Mouse (Mus musculus) midbrain, postnatal 0 days (tissue): Measurements from ENCODE around the gene Rd3. TPM values are rescaled to one million over a fixed set of nuclear protein-coding genes. Genes with fewer than 3 reads are reported as not detected.

Experiments used
- ATAC-seq: fragments of 200-750 bp; cut with Nextera tagmentation; 2 replicates; pipeline ENCODE4 v1.8.0; 2017; ENCODE audit warnings: moderate number of reproducible peaks, mild to moderate bottlenecking, moderate TSS enrichment, moderate library complexity; ENCODE audit not compliant: low FRiP score
- DNase-seq: peaks from one replicate; pipeline ENCODE4 v3.0.0-alpha.2; 2015; ENCODE audit warnings: low spot score
- H3K27ac ChIP-seq: fragments of 300-500 bp; sonication (generic); 2 replicates; pipeline ENCODE4 v1.5.1; 2014; ENCODE audit warnings: low read depth, mild to moderate bottlenecking, low read length, mixed read lengths
- H3K27me3 ChIP-seq: fragments of 300-500 bp; sonication (generic); 2 replicates; pipeline ENCODE4 v1.6.1; 2014; ENCODE audit warnings: low read length, control low read depth, mixed read lengths; ENCODE audit not compliant: insufficient read depth
- H3K36me3 ChIP-seq: fragments of 300-500 bp; sonication (generic); 2 replicates; pipeline ENCODE4 v1.6.1; 2014; ENCODE audit warnings: low read length, control low read depth, mixed read lengths; ENCODE audit not compliant: insufficient read depth
- H3K4me1 ChIP-seq: fragments of 300-500 bp; sonication (generic); 2 replicates; pipeline ENCODE4 v1.6.1; 2014; ENCODE audit warnings: mild to moderate bottlenecking, control low read depth, antibody characterized with exemption, low read length, mixed read lengths; ENCODE audit not compliant: insufficient read depth
- H3K4me2 ChIP-seq: fragments of 300-500 bp; sonication (generic); 2 replicates; pipeline ENCODE4 v1.6.1; 2014; ENCODE audit warnings: low read depth, mild to moderate bottlenecking, low read length, mixed read lengths; ENCODE audit not compliant: poor library complexity, severe bottlenecking
- H3K4me3 ChIP-seq: fragments of 300-500 bp; sonication (generic); 2 replicates; pipeline ENCODE4 v1.5.1; 2014; ENCODE audit warnings: low read depth, mild to moderate bottlenecking, low read length, moderate library complexity
- H3K9ac ChIP-seq: fragments of 300-500 bp; sonication (generic); replicated peaks from 2 replicates; pipeline ENCODE4 v1.6.1; 2014; ENCODE audit warnings: mild to moderate bottlenecking, low read length, moderate library complexity, mixed read lengths; ENCODE audit not compliant: poor library complexity, severe bottlenecking
- H3K9me3 ChIP-seq: fragments of 300-500 bp; sonication (generic); 2 replicates; pipeline ENCODE4 v1.6.1; 2016; ENCODE audit warnings: low read length, control low read depth
- CTCF ChIP-seq: IDR thresholded peaks from 2 replicates; pipeline ENCODE4 v1.5.1; 2016; ENCODE audit warnings: antibody characterized with exemption, mild to moderate bottlenecking
- WGBS: fragments of 180-500 bp; shearing (Covaris S2); extraction: QIAGEN DNeasy Blood & Tissue Kit; methylation state at CpG from one replicate; pipeline ENCODE4 v1.1.7; 2014; 5-methylcytosine and 5-hydroxymethylcytosine counted together
- polyA plus RNA-seq: library from polyadenylated mRNA; unstranded; fragments of >200 nt; fragmentation: Nextera tagmentation; extraction: Ambion mirVana; gene quantifications from 2 replicates; pipeline ENCODE4 v1.2.1, GENCODE M21; 2015
- total RNA-seq: library from RNA; depleted of rRNA; stranded (reverse); fragments of >200 nt; gene quantifications from 2 replicates; pipeline ENCODE4 v1.2.3, GENCODE M21; 2014; rRNA removed

The Rd3 gene
- total RNA-seq (1.5 and 3.3 TPM in 2 replicates), polyA plus RNA-seq (2.0 and 2.8 TPM in 2 replicates)

DNA sequence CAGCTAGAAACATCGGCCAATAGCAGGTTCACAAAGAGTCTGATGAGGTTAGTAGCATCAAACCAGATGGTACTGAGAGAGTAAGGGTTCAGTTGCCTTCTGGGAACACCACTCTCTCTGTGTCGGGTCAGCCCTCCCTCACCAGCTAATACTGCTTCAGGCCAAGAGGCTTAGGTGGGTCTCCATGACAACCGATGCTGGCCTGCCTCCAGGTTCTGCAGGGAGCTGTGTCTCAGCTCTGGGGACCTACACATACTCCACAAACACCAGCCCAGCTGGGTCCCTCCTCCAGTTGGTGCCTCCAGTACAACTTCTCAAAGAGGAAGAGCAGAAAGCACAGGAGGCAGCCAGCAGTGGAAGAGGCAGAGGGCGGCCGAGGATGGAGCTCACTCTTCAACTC is at the start of gene Rd3:
Gene Rd3, plus strand, starts transcription at position 184 of the 400 bp plus-strand sequence.
- H3K9ac ChIP-seq, result no peak within 1 kb of the TSS
- H3K4me2 ChIP-seq, result 0 out of 2 replicates have a peak within 1 kb of the TSS, but pooled peaks have one; percentile 2
- no peak for TF ChIP-seq CTCF
- H3K9me3 ChIP-seq, result no peaks in the 10 kb centered on the region
- peaks cover 11% of the 10 kb centered on the region for H3K4me1 ChIP-seq
- no peak within 1 kb of the TSS for H3K4me3 ChIP-seq
- WGBS, result 14% methylated on average over 5 of the region's 5 CpGs
- DNase-seq (peak; percentile 82), ATAC-seq (peak; percentile 79)
- H3K27me3 ChIP-seq, result no peaks in the 10 kb centered on the region
- H3K36me3 ChIP-seq, result no peaks in the 10 kb centered on the region
- H3K27ac ChIP-seq, result no peak within 1 kb of the TSS

DNA sequence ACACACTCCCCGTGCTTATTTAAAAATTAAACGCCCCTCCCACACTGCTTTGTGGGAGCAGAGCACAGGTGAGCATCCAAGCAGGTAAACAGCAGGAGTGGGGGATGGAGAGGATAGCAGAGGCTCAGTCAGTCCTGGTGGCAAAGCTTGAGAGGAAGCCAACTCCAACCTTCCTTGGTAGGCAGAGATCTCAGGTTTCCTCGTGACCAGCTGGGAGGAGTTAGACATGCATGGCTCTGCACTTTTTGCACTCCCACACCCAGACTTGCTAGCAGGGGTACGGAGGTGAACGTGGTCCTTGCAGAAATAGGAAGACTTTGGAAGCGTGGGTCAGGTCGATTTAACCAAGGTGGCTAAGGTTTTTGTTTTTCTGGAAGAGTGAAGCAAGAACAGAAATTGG is 48.8 kb upstream of the Rd3 start:
- H3K4me1 ChIP-seq, result no peaks in the 10 kb centered on the region
- peaks cover 4% of the 10 kb centered on the region; the same call in 1 of the 2 replicates for H3K27me3 ChIP-seq
- no peaks in the 10 kb centered on the region for H3K9me3 ChIP-seq
- TF ChIP-seq CTCF, result no peak
- ATAC-seq, result no peak
- no peak overlapping the region for H3K9ac ChIP-seq
- H3K36me3 ChIP-seq, result no peaks in the 10 kb centered on the region
- no peak overlapping the region for H3K4me2 ChIP-seq
- WGBS, result 85% methylated on average over 7 of the region's 7 CpGs
- no peak overlapping the region for H3K4me3 ChIP-seq
- H3K27ac ChIP-seq, result no peak overlapping the region
- no peak for DNase-seq

DNA sequence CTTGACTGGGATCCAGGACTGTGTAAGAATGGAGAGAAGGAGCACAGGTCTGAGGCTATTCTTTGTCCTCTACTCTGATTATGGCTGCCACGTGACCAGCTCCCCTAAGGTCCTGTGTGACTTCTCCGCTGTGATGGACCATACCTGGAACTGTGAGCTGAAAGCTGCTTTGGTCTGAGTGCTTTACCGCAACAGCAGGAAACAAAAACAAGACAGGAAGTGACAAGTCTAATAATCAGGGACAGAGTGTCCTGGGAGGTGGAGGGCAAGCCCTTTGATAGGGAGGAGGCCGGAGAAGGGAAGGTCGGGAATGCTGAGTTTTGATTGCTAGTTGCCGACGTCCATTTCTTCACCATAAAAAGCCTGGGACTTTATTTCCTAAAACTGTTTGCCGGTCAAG is 48.1 kb upstream of the Rd3 start:
- no peak overlapping the region for H3K4me2 ChIP-seq
- ATAC-seq (no peak), DNase-seq (no peak)
- no peak for TF ChIP-seq CTCF
- no peak overlapping the region for H3K4me3 ChIP-seq
- H3K27me3 ChIP-seq, result peaks cover 4% of the 10 kb centered on the region; the same call in 1 of the 2 replicates
- no peak overlapping the region for H3K27ac ChIP-seq
- no peaks in the 10 kb centered on the region for H3K36me3 ChIP-seq
- no peaks in the 10 kb centered on the region for H3K4me1 ChIP-seq
- no peak overlapping the region for H3K9ac ChIP-seq
- H3K9me3 ChIP-seq, result no peaks in the 10 kb centered on the region
- 91% methylated on average over 8 of the region's 8 CpGs for WGBS

DNA sequence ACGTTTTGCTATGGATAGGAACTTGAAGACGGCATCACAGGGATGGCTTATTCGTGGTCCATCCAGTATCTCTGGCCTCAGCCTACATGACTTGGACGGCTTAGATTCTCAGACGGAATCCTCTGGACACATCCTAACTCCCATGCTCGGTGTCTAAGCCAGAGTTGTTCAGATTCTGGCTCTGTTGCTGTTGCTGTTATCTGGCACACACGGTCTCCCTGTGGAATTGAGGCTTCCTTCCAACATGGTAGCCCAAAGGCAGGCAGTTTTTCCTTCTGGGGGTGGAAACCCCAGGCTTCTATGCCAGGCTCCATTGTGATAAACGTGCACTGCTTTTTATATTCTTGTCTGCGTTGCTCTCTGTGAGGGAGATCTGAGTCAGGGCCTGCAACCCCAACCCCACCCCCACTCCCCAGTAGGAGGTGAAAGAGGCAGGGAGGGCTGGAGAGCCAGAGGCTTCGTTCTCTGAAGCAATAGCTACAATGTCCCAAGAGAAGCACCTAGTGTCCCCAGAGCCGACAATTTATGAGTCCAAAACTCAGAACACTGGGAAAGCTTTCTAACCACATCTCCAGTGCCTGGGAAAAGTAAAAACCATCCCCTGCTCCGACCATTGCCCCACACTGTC is 47.2 kb upstream of the Rd3 start:
- no peak overlapping the region for H3K9ac ChIP-seq
- no peak for ATAC-seq
- H3K27me3 ChIP-seq, result peaks cover 4% of the 10 kb centered on the region; the same call in 1 of the 2 replicates
- no peaks in the 10 kb centered on the region for H3K9me3 ChIP-seq
- WGBS, result 65% methylated on average over 12 of the region's 12 CpGs
- DNase-seq, result no peak
- H3K4me1 ChIP-seq, result no peaks in the 10 kb centered on the region
- H3K36me3 ChIP-seq, result no peaks in the 10 kb centered on the region
- no peak overlapping the region for H3K4me2 ChIP-seq
- TF ChIP-seq CTCF, result no peak
- H3K27ac ChIP-seq, result no peak overlapping the region
- H3K4me3 ChIP-seq, result no peak overlapping the region

DNA sequence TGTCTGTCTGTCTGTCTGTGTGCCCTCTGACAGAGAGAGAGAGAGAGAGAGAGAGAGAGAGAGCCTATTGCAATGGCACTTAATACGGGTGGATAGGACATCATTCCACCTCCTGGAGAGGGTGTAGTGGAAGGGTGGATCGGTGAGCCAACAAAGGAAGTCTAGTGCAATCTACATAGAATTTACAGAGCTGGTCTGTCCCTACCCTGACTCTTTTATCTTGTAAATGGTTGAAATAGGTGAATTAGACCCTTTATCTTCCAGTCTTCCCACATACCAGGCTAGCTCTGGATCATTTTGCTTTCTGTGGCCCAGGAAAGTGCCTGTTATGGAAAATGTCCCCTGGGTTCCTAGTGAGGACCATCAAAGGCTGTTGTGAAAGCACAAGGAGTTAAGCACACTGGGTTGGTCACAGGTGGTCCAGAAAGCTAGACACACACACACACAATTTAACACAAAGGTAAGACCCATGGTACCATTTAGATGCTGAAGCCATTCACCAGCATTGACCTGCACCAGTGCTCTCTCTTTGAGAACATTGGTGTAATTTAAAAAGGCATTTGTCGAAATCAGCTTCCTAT is 46.6 kb upstream of the Rd3 start:
- no peak overlapping the region for H3K9ac ChIP-seq
- no peak for TF ChIP-seq CTCF
- H3K9me3 ChIP-seq, result no peaks in the 10 kb centered on the region
- no peaks in the 10 kb centered on the region for H3K4me1 ChIP-seq
- 81% methylated on average over 3 of the region's 3 CpGs for WGBS
- DNase-seq, result no peak
- H3K27ac ChIP-seq, result no peak overlapping the region
- no peak for ATAC-seq
- no peak overlapping the region for H3K4me3 ChIP-seq
- H3K4me2 ChIP-seq, result no peak overlapping the region
- peaks cover 4% of the 10 kb centered on the region; the same call in 1 of the 2 replicates for H3K27me3 ChIP-seq
- H3K36me3 ChIP-seq, result no peaks in the 10 kb centered on the region

DNA sequence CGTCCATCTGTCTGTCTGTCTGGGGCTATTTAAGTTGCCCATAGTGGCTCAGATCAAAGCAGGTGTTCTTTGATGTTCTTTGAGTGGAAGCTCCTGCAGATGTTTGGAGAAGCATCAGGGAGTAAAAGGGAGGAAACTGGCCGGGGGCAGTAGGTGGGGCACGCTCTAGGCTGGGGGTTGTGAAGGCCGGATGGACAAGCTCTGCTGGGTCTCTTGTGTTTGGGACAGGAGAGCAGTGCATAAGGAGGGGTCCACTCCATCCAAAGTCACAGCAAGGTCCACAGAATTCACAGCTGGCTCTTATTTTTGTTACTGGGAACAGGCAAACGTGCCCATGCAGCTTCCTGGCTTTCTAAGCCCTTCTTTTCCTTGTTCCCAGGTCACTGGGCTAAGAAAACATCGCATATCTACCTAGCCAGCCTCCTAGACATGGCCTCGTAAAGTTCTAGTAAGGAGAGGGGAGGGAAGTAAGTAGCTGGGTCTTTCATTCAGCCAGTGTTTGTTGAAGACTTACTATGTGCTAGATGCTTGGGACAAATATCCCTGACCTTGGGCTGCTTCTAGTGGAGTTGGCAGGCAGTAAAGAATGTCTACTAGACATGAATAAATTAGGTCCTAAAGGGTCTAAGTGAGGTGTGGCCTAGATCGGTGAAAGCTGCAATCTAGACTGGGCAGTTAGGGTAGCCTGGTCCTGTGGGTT is 44.7 kb upstream of the Rd3 start:
- no peak overlapping the region for H3K27ac ChIP-seq
- H3K4me2 ChIP-seq, result no peak overlapping the region
- no peaks in the 10 kb centered on the region for H3K9me3 ChIP-seq
- 74% methylated on average over 8 of the region's 8 CpGs for WGBS
- H3K9ac ChIP-seq, result no peak overlapping the region
- H3K4me1 ChIP-seq, result no peaks in the 10 kb centered on the region
- DNase-seq (no peak), ATAC-seq (no peak)
- no peak for TF ChIP-seq CTCF
- H3K27me3 ChIP-seq, result peaks cover 4% of the 10 kb centered on the region; the same call in 1 of the 2 replicates
- no peak overlapping the region for H3K4me3 ChIP-seq
- H3K36me3 ChIP-seq, result no peaks in the 10 kb centered on the region
